Mouse (Mus musculus) frontal cortex, postnatal 36 days (tissue): Measurements from ENCODE around the gene Cenpu.
"Not testable (repeated sequence)": the region's sequence is repeated elsewhere in the genome, so short reads cannot be mapped to it uniquely, and the experiment has no call there.

ENCODE experiments used
- DNase-seq, 2 experiments: peaks; one replicate each; pipeline ENCODE4 v3.0.0; 2022; ENCODE audit warnings: low spot score in 2 of 2

The Cenpu gene

DNA sequence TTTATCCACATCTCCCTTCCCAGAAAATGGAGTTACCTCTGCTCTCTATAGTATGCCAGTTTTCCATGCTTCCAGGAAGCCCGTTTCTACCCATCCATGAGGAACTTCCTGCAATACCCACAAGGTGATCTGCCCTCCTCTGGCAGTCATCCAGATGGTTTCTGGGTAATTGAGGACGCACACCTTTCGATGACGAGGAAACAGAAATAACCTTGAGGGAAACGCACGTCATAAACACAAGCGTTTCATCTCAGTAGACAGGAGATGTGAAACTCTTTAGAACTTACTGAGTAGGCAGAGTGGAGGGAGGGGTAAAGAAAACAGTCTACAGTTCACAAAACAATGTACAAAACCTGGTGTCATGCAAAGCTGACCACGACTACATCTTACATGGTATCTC, 1.8 kb upstream of the Cenpu start:
- no peak for DNase-seq

GRCm38 (mm10) chr8:46551029-46551428, 799 bp upstream of the Cenpu start:
- DNase-seq = peak in 1 of 2 experiments; percentile 14

DNA sequence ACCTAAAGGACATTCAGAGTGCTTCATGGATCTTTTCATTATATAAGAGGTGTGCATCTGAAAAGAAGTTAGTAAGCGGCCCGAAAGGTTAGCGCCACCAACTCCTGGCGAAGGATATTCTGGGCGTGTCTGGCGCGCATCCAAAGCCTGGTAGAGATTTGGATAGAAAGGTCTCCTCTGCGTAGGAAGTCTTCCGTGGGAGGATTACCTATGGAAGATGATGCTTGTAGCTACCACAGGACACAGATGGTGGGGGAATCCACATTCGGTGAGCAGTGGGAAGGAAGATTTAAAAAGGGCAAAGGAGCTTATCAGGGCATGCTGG, 575 bp downstream of the Cenpu start:
- DNase-seq = peak in 1 of 2 experiments; percentile 14

DNA sequence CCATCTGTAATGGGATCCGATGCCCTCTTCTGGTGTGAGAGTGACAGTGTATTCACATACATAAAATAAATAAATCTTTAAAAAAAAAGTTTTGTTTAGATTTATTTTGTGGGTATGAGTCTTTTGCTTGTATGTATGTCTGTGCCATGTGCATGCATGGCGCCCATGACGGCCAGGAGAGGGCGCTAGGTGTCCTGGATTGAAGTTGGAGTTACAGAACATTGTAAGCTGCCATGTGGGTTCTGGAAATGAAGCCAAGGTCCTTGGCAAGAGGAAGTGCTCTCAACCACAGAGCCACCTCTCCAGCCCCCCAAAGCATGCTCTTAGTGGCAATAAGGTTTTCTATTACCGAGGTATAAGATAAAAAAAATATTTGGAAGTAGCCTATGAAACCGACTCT, 7.6 kb downstream of the Cenpu start:
- peak in 1 of 2 experiments; percentile 24 for DNase-seq

DNA sequence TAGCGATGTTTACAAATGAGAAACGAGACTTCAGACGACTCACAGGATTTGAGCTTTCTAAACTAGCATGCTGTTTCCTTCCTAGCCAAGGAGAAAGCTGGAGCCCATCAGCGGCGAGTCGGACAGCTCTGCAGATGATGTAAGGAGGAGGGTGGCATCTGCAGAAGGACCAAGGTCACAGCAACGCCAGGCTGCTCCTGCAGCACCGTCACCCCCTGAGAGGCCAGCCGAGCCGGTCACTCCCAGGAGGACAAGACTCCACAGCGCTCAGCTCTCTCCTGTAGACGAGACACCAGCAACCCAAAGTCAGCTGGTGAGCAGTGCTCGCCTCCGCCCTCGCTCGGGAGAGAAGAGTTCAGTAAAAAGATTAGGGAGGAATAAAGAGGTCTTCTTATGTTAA, 10.5 kb downstream of the Cenpu start:
- DNase-seq = no peak

- peak; percentile 85 to 92 for DNase-seq
These were observed 15.2 kb downstream of the Cenpu start for GRCm38 (mm10) chr8:46566914-46567529.

DNA sequence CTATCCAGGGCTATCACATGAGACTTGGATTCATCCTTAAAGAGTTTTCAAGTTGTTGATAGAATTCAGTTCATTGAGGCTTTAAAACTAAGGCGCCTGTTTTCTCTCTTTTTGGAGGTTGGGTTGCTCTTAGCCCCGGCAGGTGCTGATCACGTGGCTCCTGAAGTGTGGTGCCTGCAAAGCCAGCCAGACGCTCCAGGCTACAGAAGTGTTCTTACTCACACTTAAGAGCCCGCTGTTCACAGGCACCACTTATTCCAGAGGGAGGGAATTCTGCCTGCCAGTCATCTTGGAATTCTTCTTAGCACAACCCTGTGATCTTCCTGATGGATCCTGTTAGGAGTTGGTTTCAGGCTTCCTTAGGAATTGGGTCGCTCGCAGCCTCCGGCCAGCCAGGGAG, 16.1 kb downstream of the Cenpu start:
- DNase-seq = peak in 1 of 2 experiments; percentile 51

DNA sequence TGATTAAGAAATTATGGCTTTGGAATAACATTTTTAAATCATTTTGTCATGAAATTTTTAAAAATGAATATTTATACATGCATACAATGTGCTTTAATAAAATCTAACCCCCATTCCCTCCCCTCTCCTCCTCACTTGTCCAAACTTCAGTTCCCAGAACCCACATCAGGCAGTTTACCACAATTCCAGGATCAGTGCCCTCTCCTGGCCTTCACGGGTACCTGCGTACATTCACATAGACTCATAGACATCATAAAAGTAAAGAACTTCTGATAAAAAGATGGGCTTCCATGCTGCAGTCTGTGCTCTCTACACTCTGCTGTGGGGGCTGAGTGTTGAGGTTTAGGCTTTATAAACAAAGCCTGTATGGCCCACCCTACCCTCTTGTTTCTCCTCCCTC, 17.1 kb downstream of the Cenpu start:
- DNase-seq = no peak

DNA sequence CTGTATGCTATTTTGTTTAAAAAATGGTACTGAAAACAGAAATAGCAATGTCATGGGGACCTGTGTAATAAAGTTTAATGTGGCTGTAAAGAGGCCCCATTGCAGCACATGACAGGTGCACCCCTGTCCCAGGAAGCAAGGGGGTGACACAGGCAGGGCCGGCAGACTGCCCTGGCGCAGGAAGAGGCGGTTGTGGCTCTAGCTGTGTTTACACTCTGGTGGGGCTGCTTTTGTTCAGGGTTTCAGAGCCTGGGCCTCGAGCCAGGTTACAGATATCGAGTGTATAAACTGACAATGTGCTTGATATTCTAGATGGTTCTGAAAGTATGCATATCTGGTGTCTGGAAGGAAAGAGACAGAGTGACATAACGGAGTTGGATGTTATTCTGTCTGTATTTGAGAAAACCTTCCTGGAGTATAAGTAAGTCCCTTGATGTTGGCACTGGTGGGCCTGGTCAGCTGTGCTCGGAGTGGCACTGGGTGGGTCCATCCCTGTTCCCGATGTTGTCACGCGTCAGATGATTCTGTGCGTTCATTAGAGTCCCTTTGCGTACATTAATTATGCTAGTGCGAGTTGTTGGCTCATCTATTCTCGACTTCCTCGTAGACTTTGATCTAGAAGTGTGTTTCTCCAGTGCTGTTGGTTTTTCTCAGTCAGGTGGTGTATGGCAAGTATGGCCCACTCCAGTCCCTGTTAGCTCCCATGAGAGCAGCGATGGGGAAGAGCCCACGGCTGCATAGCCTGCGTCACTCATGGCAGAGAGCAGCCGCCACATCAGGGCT, 18.0 kb downstream of the Cenpu start:
- DNase-seq = no peak

DNA sequence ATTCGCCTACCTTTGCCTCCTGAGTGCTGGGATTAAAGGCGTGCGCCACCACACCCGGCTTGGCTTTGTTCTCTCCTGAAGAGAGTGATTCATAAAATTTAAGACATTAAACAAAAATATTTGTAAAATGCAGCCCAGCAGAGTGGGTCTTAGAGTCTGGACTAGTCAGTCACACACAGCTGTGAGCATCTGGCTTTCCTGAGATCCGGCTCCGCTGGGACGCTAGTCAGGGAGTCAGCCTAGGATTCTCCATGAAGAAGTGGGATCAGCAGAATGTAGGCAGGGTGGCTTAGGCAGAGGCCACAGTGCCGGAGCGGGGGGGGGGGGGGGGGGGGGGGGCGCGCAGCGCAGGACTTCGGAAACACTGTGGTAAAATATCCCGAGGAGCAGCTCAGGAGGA, 18.8 kb downstream of the Cenpu start:
- no peak for DNase-seq

GRCm38 (mm10) chr8:46573446-46573845, 21.6 kb downstream of the Cenpu start:
- no peak for DNase-seq

GRCm38 (mm10) chr8:46573964-46574363, 22.1 kb downstream of the Cenpu start:
- no peak for DNase-seq

- no peak for DNase-seq
These were observed 27.0 kb downstream of the Cenpu start for GRCm38 (mm10) chr8:46578794-46579193.

DNA sequence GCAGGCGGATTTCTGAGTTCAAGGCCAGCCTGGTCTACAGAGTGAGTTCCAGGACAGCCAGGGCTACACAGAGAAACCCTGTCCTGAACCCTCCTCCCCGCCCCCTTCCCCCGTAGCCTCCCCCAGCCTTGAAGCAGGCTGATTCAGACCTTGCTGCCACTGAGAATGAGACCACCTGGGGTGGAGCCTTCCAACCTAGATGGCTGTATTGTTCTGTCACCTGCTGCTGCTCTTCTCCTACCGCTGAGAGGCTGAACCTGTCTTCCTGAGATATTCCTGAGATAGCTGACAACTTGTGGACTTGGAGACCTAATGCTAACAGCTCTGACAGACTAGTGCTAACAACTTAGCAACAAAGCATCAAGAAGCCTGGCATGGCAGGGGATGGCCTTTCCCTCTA, 32.5 kb downstream of the Cenpu start:
- not testable (repeated sequence) for DNase-seq

GRCm38 (mm10) chr8:46585576-46585975, 33.7 kb downstream of the Cenpu start:
- no peak for DNase-seq

DNA sequence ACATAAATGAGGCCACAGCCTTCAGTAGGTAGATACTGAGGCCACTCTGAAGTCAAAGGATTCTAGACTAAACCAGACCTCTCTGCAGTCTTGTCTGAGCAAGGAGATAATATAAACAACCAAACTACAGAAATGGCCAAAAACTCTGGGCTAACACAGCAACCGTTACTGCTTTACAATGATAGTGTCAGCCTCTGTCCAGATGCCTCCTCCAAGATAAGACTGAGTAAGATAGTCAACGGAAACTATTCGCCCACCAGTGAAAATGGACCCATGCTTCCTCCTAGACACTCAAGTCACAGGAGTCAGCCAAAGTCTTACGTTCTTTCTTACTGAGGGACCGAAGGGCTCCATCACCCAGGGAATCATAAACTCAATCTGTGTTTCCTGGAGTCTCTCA, 36.1 kb downstream of the Cenpu start:
- DNase-seq = no peak

DNA sequence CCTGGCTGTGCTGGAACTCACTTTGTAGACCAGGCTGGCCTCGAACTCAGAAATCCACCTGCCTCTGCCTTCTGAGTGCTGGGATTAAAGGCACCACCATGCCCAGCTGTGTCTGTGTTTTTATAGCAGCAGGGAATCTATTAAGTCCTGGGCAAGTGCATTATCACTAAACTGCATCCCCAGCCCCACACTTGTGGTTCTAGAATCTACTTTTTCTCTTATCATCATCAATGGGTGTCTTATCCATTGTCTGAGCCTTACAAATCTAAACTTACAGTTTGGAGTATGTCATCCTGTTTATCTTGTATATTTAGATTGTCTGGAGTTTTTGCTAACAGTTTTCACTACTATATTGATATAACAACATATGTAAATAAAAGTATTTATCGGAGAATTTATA, 36.8 kb downstream of the Cenpu start:
- no peak for DNase-seq

- no peak for DNase-seq
These were observed 41.2 kb downstream of the Cenpu start for GRCm38 (mm10) chr8:46593067-46593466.

- no peak for DNase-seq
These were observed 41.9 kb downstream of the Cenpu start for GRCm38 (mm10) chr8:46593772-46594171.

GRCm38 (mm10) chr8:46595593-46595992, 43.8 kb downstream of the Cenpu start:
- no peak for DNase-seq

GRCm38 (mm10) chr8:46596530-46596929, 44.7 kb downstream of the Cenpu start:
- no peak for DNase-seq

DNA sequence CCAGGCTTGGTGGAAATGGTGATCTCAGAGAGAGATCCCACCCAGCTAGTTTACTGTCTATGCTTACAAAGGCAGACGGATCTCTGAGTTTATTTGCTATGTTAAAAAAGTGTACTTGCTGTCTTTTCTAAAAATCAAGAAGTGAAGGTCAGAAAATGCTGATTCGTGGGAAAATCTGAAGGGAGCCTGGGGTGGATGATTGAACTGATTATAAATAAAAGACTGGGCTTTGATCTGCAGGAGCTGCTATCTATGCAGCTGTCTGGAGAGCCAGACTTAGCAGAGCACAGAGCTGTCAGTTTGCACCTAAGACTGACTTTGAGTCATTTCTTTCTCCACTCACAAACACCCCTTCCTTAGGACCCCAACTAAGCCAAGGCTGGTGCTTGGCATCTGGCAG, 45.6 kb downstream of the Cenpu start:
- DNase-seq = no peak

DNA sequence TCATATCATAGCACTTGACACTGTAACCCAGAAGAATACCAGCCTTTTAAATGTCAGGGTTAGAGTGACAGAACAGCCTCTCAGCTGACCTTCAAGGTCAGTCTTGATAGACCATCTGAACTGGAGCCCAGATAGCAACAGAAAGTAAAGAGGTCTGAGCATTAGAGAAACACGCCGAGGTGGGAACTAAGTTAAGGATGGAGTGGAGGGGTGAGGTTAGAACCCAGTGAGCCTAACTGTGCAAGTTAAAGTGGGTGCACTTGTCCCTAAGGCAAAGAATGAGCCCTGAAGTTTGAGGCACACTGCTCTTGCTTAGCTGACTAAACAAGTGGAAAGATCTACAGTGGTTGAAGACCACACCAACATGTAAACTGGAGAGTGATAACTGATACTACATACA, 46.3 kb downstream of the Cenpu start:
- no peak for DNase-seq

GRCm38 (mm10) chr8:46598753-46599152, 46.9 kb downstream of the Cenpu start:
- no peak for DNase-seq
